ENCODE assay signal across 9 mouse cellular contexts in the genomic region with DNA sequence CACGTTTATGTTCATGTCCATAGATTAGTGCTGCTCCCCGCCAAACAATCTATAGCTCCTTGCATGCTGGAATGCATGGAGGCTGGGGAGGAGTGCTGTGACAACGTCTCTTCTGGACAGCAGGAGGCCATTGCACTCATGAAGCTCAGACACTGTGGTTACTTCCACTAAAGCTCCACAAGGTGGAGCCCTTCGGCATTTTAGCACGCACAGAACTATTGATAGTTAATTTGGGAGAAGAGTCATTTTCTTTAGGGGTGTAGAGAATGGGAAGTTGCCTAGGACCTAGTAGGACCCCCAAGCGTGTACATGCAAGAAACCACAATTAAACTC. TPM values are rescaled to one million over a fixed set of nuclear protein-coding genes. Genes with fewer than 3 reads are reported as not detected.
A peak's percentile ranks its signal among the peaks of the same experiment; 100 is the strongest.
DNase-seq lines count a peak whose midpoint lies in the region; ATAC-seq and TF ChIP-seq lines count a peak whose summit lies in the region.
"Had no signal": no experiment of that assay in that cellular context is flagged by ENCODE, and none has a peak within 500 bp of the region (broad histone marks: within the 10 kb centered on the region; RNA-seq: fewer than 3 reads in every experiment).

No protein-coding gene starts in this region.

- H3K9ac ChIP-seq in heart, postnatal 0 days (replicated peaks; ENCODE audit: low read depth, low read length) = no peak overlapping the region
- H3K9ac ChIP-seq in midbrain, embryonic 14.5 days (replicated peaks; ENCODE audit: low read length) = peak overlapping the region; percentile 36; the same call in 1 of the 2 replicates

- ATAC-seq in heart, postnatal 0 days (ENCODE audit: insufficient read depth, low read depth) = peak; percentile 72
- ATAC-seq in midbrain, embryonic 14.5 days (ENCODE audit: low FRiP score, low TSS enrichment) = no peak

- H3K4me1 ChIP-seq in heart, postnatal 0 days (ENCODE audit: control insufficient read depth, insufficient read depth) = no peaks in the 10 kb centered on the region
- H3K4me1 ChIP-seq in midbrain, embryonic 14.5 days (ENCODE audit: control insufficient read depth, insufficient read depth, low read length) = no peaks in the 10 kb centered on the region

- H3K4me2 ChIP-seq in heart, postnatal 0 days (ENCODE audit: low read depth, low read length) = no peak overlapping the region
- peak overlapping the region; percentile 35; the same call in 1 of the 2 replicates for H3K4me2 ChIP-seq in midbrain, embryonic 14.5 days (ENCODE audit: low read length)

- H3K36me3 ChIP-seq in heart, postnatal 0 days (replicated peaks; ENCODE audit: control insufficient read depth, insufficient read depth, low read length) = no peaks in the 10 kb centered on the region
- no peaks in the 10 kb centered on the region for H3K36me3 ChIP-seq in midbrain, embryonic 14.5 days (ENCODE audit: control insufficient read depth, insufficient read depth, low read length)

- DNase-seq in kidney, adult 18-20 months = peak; percentile 23
- DNase-seq in kidney, adult 11 months = no peak
- peak; percentile 30 for DNase-seq in MEL-GATA-1-ER (ENCODE audit: extremely low read depth, low read depth)
- peak; percentile 85 for DNase-seq in embryo, embryonic 11 days
- peak; percentile 78 for DNase-seq in heart, postnatal 0 days (ENCODE audit: low spot score)
- peak; percentile 31 to 64 for DNase-seq in kidney, postnatal 36 days
- peak; percentile 88 for DNase-seq in midbrain, embryonic 14.5 days
- peak; percentile 70 for DNase-seq in thymus, postnatal 0 days (ENCODE audit: low spot score)

- H3K9me3 ChIP-seq in heart, postnatal 0 days (replicated peaks; ENCODE audit: control insufficient read depth, low read length) = no peaks in the 10 kb centered on the region
- H3K9me3 ChIP-seq in midbrain, embryonic 14.5 days (ENCODE audit: control insufficient read depth, low read length) = no peaks in the 10 kb centered on the region

- no peak overlapping the region for H3K27ac ChIP-seq in heart, postnatal 0 days (ENCODE audit: low read depth)
- H3K27ac ChIP-seq in midbrain, embryonic 14.5 days (replicated peaks; ENCODE audit: low read depth, low read length) = no peak overlapping the region

- no peak for TF ChIP-seq EP300 in heart, postnatal 0 days (IDR thresholded peaks at IDR 0.05; ENCODE audit: low read depth)

- H3K4me3 ChIP-seq in heart, postnatal 0 days (ENCODE audit: low read depth, low read length) = no peak overlapping the region
- H3K4me3 ChIP-seq in midbrain, embryonic 14.5 days (replicated peaks; ENCODE audit: low read depth, low read length) = no peak overlapping the region
- H3K4me3 ChIP-seq: erythroblast, embryonic 14.5 days had no signal

- 1% methylated on average over 6 of the region's 6 CpGs for WGBS in heart, postnatal 0 days
- 3% methylated on average over 6 of the region's 6 CpGs for WGBS in midbrain, embryonic 14.5 days

- peaks cover 7% of the 10 kb centered on the region; the same call in 1 of the 2 replicates for H3K27me3 ChIP-seq in heart, postnatal 0 days (ENCODE audit: control insufficient read depth, insufficient read depth, low read length)
- no peaks in the 10 kb centered on the region for H3K27me3 ChIP-seq in midbrain, embryonic 14.5 days (ENCODE audit: control insufficient read depth, insufficient read depth, low read length)

- peak; percentile 94 for TF ChIP-seq CTCF in heart, postnatal 0 days (IDR thresholded peaks at IDR 0.05; ENCODE audit: low read depth)

RNA-seq across cellular contexts. Expression of a gene that starts 10.4 kb away (rescaled TPM):
- 1.2 and 1.5 TPM in 2 replicates for total RNA-seq in heart, postnatal 0 days (2014; rRNA removed; ENCODE audit: low replicate concordance)
- polyA plus RNA-seq in heart, postnatal 0 days (2015; fragmentation: Nextera tagmentation; extraction: Ambion mirVana) = 22.9 and 24.6 TPM in 2 replicates
- polyA plus RNA-seq in midbrain, embryonic 14.5 days (2014; fragmentation: Nextera tagmentation; extraction: Ambion mirVana) = 63.6 and 64.4 TPM in 2 replicates
- 29.6 and 30.0 TPM in 2 replicates for polyA plus RNA-seq in thymus, postnatal 0 days (2015; fragmentation: Nextera tagmentation; extraction: Ambion mirVana)

RNA-seq across cellular contexts. Expression of a gene that starts 46.8 kb away (rescaled TPM):
- total RNA-seq in heart, postnatal 0 days (2014; rRNA removed; ENCODE audit: low replicate concordance) = 15.0 and 831 TPM in 2 replicates
- polyA plus RNA-seq in heart, postnatal 0 days (2015; fragmentation: Nextera tagmentation; extraction: Ambion mirVana) = 7.0 and 9.9 TPM in 2 replicates
- polyA plus RNA-seq in midbrain, embryonic 14.5 days (2014; fragmentation: Nextera tagmentation; extraction: Ambion mirVana) = 2.3 TPM in 1 of 2 replicates, not detected in the other
- polyA plus RNA-seq in thymus, postnatal 0 days (2015; fragmentation: Nextera tagmentation; extraction: Ambion mirVana) = 1.6 and 2.1 TPM in 2 replicates
- polyA plus RNA-seq: erythroblast, embryonic 14.5 days had no signal
